Mouse (Mus musculus): ENCODE data around the gene Etv6.

- TF ChIP-seq CTCF (IDR thresholded peaks at IDR 0.05; ENCODE audit: low read depth, low read length) (no peak), POLR2A (IDR thresholded peaks at IDR 0.05; ENCODE audit: borderline replicate concordance, low read depth, low read length) (no peak)
Observed at GRCm38 (mm10) chr6:134058886-134059551, 23.5 kb downstream of the Etv6 start.
